Mouse (Mus musculus) lung, adult 2 months (tissue): ENCODE data around the gene Tnc.

ENCODE experiments used
- CTCF ChIP-seq: fragments of 200-500 bp; IDR thresholded peaks from 2 replicates; pipeline ENCODE4 v1.5.1; 2011; ENCODE audit warnings: mild to moderate bottlenecking, low read length, control low read depth; ENCODE audit not compliant: insufficient read depth
- POLR2A ChIP-seq: fragments of 200-500 bp; IDR thresholded peaks from 2 replicates; pipeline ENCODE4 v1.6.1; 2011; ENCODE audit warnings: low read depth, mild to moderate bottlenecking, control low read depth, low read length, borderline replicate concordance; ENCODE audit errors: extremely low read depth

DNA sequence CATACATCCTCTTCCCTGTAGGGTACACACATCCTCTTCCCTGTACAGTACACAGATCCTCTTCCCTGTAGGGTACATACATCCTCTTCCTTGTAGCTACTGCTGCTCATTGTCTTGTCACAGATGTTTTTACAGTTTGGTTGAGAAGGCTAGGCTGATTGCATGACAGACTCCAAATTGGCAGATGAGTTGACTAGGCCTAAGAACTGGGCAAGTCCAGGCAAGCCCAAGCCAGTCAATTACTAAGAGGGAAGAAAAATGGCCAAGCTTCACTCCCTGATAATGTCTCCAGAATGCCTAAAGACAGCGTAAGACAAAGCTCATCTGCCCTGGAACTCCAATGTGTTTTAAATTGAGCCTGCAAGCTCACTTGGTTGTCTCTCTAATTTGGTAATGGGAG, 36.9 kb downstream of the Tnc start:
- no peak for TF ChIP-seq CTCF
- no peak for TF ChIP-seq POLR2A
